Mouse (Mus musculus) liver, embryonic 11.5 days (tissue): ENCODE results near the gene Gdf11. TPM values are rescaled to one million over a fixed set of nuclear protein-coding genes. Genes with fewer than 3 reads are reported as not detected.

Source experiments
- ATAC-seq: fragments of 200-750 bp; cut with Nextera tagmentation; replicated peaks from 2 replicates; pipeline ENCODE4 v1.8.0; 2017; ENCODE audit warnings: moderate number of reproducible peaks, mild to moderate bottlenecking, moderate TSS enrichment, moderate library complexity; ENCODE audit not compliant: low FRiP score
- DNase-seq: peaks from one replicate; pipeline ENCODE4 v3.0.0-alpha.2; 2017; ENCODE audit warnings: low spot score
- H3K27ac ChIP-seq: fragments of 300-500 bp; sonication (generic); 2 replicates; pipeline ENCODE4 v1.5.1; 2014; ENCODE audit warnings: mild to moderate bottlenecking, low read depth, low read length, control low read depth
- H3K27me3 ChIP-seq: fragments of 300-500 bp; sonication (generic); replicated peaks from 2 replicates; pipeline ENCODE4 v1.6.1; 2014; ENCODE audit warnings: low read length, mixed read lengths; ENCODE audit not compliant: control insufficient read depth, insufficient read depth
- H3K36me3 ChIP-seq: fragments of 300-500 bp; sonication (generic); 2 replicates; pipeline ENCODE4 v1.6.1; 2014; ENCODE audit warnings: mild to moderate bottlenecking, low read length, moderate library complexity, mixed read lengths; ENCODE audit not compliant: control insufficient read depth, insufficient read depth
- H3K4me1 ChIP-seq: fragments of 300-500 bp; sonication (generic); replicated peaks from 2 replicates; pipeline ENCODE4 v1.6.1; 2014; ENCODE audit warnings: low read length, mixed read lengths; ENCODE audit not compliant: control insufficient read depth, insufficient read depth
- H3K4me2 ChIP-seq: fragments of 300-500 bp; sonication (generic); 2 replicates; pipeline ENCODE4 v1.6.1; 2014; ENCODE audit warnings: mild to moderate bottlenecking, control low read depth, moderate library complexity
- H3K4me3 ChIP-seq: fragments of 300-500 bp; sonication (generic); 2 replicates; pipeline ENCODE4 v1.5.1; 2014; ENCODE audit warnings: low read depth, low read length, control low read depth
- H3K9ac ChIP-seq: fragments of 300-500 bp; sonication (generic); 2 replicates; pipeline ENCODE4 v1.6.1; 2014; ENCODE audit warnings: low read depth, low read length, control low read depth
- H3K9me3 ChIP-seq: fragments of 300-500 bp; sonication (generic); 2 replicates; pipeline ENCODE4 v1.6.1; 2016; ENCODE audit warnings: low read length, inconsistent platforms, mixed read lengths; ENCODE audit not compliant: control insufficient read depth
- WGBS: fragments of 180-500 bp; shearing (Covaris S2); extraction: QIAGEN DNeasy Blood & Tissue Kit; methylation state at CpG from one replicate; pipeline ENCODE4 v1.1.7; 2014; 5-methylcytosine and 5-hydroxymethylcytosine counted together
- polyA plus RNA-seq: library from polyadenylated mRNA; unstranded; fragments of >200 nt; fragmentation: Nextera tagmentation; extraction: Ambion mirVana; gene quantifications from 2 replicates; pipeline ENCODE4 v1.2.1, GENCODE M21; 2014

Gdf11 gene
- polyA plus RNA-seq, 1 experiment from 2014 or later, result 3.5 TPM

- H3K27ac ChIP-seq, result no peak overlapping the region
- 6% methylated on average over 17 of the region's 17 CpGs for WGBS
- no peak for ATAC-seq
- DNase-seq, result no peak
- peak overlapping the region; percentile 28 for H3K4me2 ChIP-seq
- no peaks in the 10 kb centered on the region for H3K36me3 ChIP-seq
- no peak overlapping the region for H3K4me3 ChIP-seq
- H3K9me3 ChIP-seq, result no peaks in the 10 kb centered on the region
- H3K27me3 ChIP-seq, result peaks cover 35% of the 10 kb centered on the region
- no peak overlapping the region for H3K9ac ChIP-seq
- H3K4me1 ChIP-seq, result no peaks in the 10 kb centered on the region; the same call in none of the 2 replicates
Observed at GRCm38 (mm10) chr10:128895952-128896693, 4.6 kb upstream of the Gdf11 start.

GRCm38 (mm10) chr10:128895437-128895836 is 3.9 kb upstream of the Gdf11 start:
- H3K9ac ChIP-seq, result no peak overlapping the region
- no peak overlapping the region for H3K4me3 ChIP-seq
- H3K27me3 ChIP-seq, result peaks cover 41% of the 10 kb centered on the region

GRCm38 (mm10) chr10:128892246-128892645 is 728 bp upstream of the Gdf11 start:
- peak overlapping the region; percentile 70 for H3K4me3 ChIP-seq
- peak overlapping the region; percentile 86 for H3K4me2 ChIP-seq
- WGBS, result 1% methylated on average over 9 of the region's 9 CpGs
- H3K27me3 ChIP-seq, result peaks cover 45% of the 10 kb centered on the region
- no peak for DNase-seq
- no peaks in the 10 kb centered on the region for H3K9me3 ChIP-seq
- peaks cover 7% of the 10 kb centered on the region for H3K4me1 ChIP-seq
- H3K9ac ChIP-seq, result no peak overlapping the region
- ATAC-seq, result no peak
- no peaks in the 10 kb centered on the region for H3K36me3 ChIP-seq
- H3K27ac ChIP-seq, result no peak overlapping the region

More at GRCm38 (mm10) chr10:128895437-128895836, 3.9 kb upstream of the Gdf11 start:
- no peaks in the 10 kb centered on the region; the same call in none of the 2 replicates for H3K4me1 ChIP-seq
- H3K9me3 ChIP-seq, result no peaks in the 10 kb centered on the region
- H3K27ac ChIP-seq, result no peak overlapping the region
- H3K4me2 ChIP-seq, result peak overlapping the region; percentile 28
- DNase-seq (peak; percentile 57), ATAC-seq (no peak; the same call in 1 of the 2 replicates)
- no peaks in the 10 kb centered on the region for H3K36me3 ChIP-seq
- WGBS, result under 1% methylated on average over 9 of the region's 9 CpGs

GRCm38 (mm10) chr10:128890383-128891295 is 879 bp downstream of the Gdf11 start:
- Histone ChIP-seq H3K27ac (peak overlapping the region; percentile 56), H3K36me3 (no peaks in the 10 kb centered on the region), H3K9ac (peak overlapping the region; percentile 67), H3K4me1 (peaks cover 7% of the 10 kb centered on the region), H3K9me3 (no peaks in the 10 kb centered on the region), H3K27me3 (peaks cover 30% of the 10 kb centered on the region), H3K4me2 (peak overlapping the region; percentile 86), H3K4me3 (peak overlapping the region; percentile 70)
- ATAC-seq (no peak), DNase-seq (peak; percentile 44)
- 2% methylated on average over 40 of the region's 40 CpGs for WGBS

DNA sequence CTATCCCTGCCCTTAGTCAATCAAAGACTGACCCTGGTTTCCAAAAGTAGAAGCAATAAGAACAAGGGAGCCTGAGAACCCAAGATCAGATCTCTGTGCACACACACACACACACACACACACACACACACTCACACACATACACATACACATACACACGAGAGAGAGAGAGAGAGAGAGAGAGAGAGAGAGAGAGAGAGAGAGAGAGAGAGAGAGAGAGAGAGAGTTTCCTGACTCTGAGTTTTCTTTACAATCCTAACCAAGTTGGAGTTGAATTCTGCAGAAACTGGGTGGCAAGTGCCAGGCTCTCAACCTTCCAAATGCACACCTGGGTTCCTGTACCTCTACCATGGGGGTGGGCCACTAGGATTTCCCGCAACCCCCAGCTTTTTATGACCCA is 1.7 kb downstream of the Gdf11 start:
- Histone ChIP-seq H3K9ac (no peak overlapping the region), H3K36me3 (no peaks in the 10 kb centered on the region), H3K27me3 (peaks cover 27% of the 10 kb centered on the region), H3K9me3 (no peaks in the 10 kb centered on the region), H3K27ac (no peak overlapping the region), H3K4me1 (peaks cover 7% of the 10 kb centered on the region), H3K4me3 (peak overlapping the region; percentile 70), H3K4me2 (peak overlapping the region; percentile 86)
- ATAC-seq (no peak), DNase-seq (no peak)
- 26% methylated on average over 2 of the region's 2 CpGs for WGBS

DNA sequence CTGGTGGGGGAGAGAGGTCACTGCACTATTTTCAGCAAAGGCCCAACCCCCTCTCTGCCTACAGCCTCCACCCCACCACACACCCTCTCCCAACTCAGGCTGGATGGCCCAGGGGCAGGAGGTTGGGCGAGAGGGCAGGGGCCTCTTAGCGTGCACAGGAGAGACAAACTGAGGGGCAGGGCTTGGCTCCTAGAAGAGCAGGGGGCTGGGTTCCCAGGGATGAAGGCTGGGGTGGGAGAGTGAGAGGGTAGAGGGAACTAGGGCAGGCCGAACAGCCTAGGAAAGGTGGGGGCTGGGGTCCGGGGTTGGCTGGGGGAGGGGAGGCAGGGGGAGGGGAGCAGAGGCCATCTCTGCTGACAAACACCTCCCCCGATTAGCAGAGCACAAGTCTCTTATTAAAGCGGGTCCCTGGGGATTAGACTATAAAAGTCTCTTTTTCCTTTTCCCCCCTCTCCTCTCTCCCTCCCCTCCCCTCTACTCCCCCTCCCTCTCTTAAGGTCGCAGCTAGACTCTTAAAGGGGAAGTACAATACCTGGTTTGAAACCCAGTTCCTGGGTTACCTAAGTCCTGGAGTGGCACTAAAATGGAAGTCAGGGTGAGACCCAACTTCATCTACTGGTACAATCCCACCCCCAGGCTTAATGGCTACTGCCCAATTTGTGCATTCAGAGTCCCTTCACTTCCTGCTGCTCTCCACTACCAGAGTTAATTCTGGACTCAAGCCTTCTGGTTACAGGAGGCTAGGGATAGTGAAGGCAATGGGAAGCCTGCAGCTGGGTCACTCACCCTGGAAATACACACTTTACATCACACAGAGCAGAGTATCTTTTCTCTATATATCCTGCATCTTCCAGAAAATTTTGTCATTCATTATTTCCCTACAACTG is 2.3 kb downstream of the Gdf11 start:
- peak overlapping the region; percentile 70 for H3K4me3 ChIP-seq
- DNase-seq, result peak; percentile 60
- 7% methylated on average over 7 of the region's 7 CpGs for WGBS
- H3K4me2 ChIP-seq, result peak overlapping the region; percentile 86
- H3K9me3 ChIP-seq, result no peaks in the 10 kb centered on the region
- H3K4me1 ChIP-seq, result peaks cover 7% of the 10 kb centered on the region
- peak overlapping the region; percentile 39 for H3K27ac ChIP-seq
- H3K36me3 ChIP-seq, result no peaks in the 10 kb centered on the region
- peaks cover 24% of the 10 kb centered on the region for H3K27me3 ChIP-seq
- ATAC-seq, result peak; percentile 60
- peak overlapping the region; percentile 46; the same call in 1 of the 2 replicates for H3K9ac ChIP-seq

DNA sequence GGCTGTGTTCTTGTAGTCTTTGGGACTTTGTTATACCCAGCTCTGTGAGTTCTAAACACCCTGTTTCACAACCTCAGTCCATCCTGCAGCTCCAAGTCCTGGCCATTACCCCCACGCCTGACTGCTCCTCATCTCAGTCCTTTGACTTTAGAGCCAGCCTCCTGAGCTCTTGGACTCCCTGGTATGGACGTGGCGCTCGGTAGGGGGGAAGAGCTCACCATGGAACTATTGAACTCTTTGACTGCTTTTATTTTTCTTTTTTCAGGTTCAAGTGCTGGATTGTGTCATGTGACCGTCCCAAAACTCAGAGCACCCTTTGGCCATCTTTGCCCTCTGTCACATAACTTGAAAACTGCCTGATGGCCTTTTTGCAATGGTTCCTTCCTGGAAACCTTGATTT is 9.5 kb downstream of the Gdf11 start:
- Histone ChIP-seq H3K4me3 (no peak overlapping the region), H3K27ac (no peak overlapping the region), H3K4me1 (no peaks in the 10 kb centered on the region), H3K9ac (no peak overlapping the region), H3K27me3 (no peaks in the 10 kb centered on the region), H3K36me3 (peaks cover 5% of the 10 kb centered on the region; the same call in 1 of the 2 replicates), H3K9me3 (no peaks in the 10 kb centered on the region), H3K4me2 (no peak overlapping the region)
- WGBS, result 90% methylated on average over 5 of the region's 5 CpGs
- DNase-seq (no peak), ATAC-seq (no peak)

- no peak for ATAC-seq
Observed at GRCm38 (mm10) chr10:128878811-128879210, 12.7 kb downstream of the Gdf11 start.

More at GRCm38 (mm10) chr10:128878811-128879210, 12.7 kb downstream of the Gdf11 start:
- no peak overlapping the region for H3K27ac ChIP-seq
- H3K9me3 ChIP-seq, result no peaks in the 10 kb centered on the region
- H3K27me3 ChIP-seq, result no peaks in the 10 kb centered on the region
- H3K4me3 ChIP-seq, result no peak overlapping the region
- H3K9ac ChIP-seq, result no peak overlapping the region
- no peak for DNase-seq
- no peaks in the 10 kb centered on the region for H3K4me1 ChIP-seq
- 90% methylated on average over 2 of the region's 2 CpGs for WGBS
- H3K36me3 ChIP-seq, result peaks cover 10% of the 10 kb centered on the region
- no peak overlapping the region for H3K4me2 ChIP-seq
